Comparison of ENCODE assay signal across 20 mouse cellular contexts in genomic region chr4:86170763-86171162, GRCm38 (mm10).
DNase-seq lines count a peak whose midpoint lies in the region; ATAC-seq and TF ChIP-seq lines count a peak whose summit lies in the region.
"Had no signal": no experiment of that assay in that cellular context is flagged by ENCODE, and none has a peak within 500 bp of the region (broad histone marks: within the 10 kb centered on the region; RNA-seq: fewer than 3 reads in every experiment).

No protein-coding gene starts in this region.

- no peak overlapping the region for H3K4me3 ChIP-seq in gastrocnemius, adult 2 months
- no peak overlapping the region for H3K4me3 ChIP-seq in forebrain, embryonic 14.5 days (ENCODE audit: low read depth, low read length)
- H3K4me3 ChIP-seq in hindbrain, postnatal 0 days (ENCODE audit: low read length), result no peak overlapping the region
- H3K4me3 ChIP-seq in heart, adult 2 months, result no peak overlapping the region
- H3K4me3 ChIP-seq: embryonic facial prominence, embryonic 13.5 days; heart, embryonic 15.5 days had no signal

- TF ChIP-seq POLR2A in heart, adult 2 months (IDR thresholded peaks at IDR 0.05; ENCODE audit: insufficient read depth, low read depth, low read length), result no peak

- no peaks in the 10 kb centered on the region for H3K27me3 ChIP-seq in forebrain, embryonic 14.5 days (replicated peaks; ENCODE audit: control insufficient read depth, insufficient read depth, low read length)
- no peaks in the 10 kb centered on the region for H3K27me3 ChIP-seq in hindbrain, postnatal 0 days (ENCODE audit: insufficient read depth, low read length)
- no peaks in the 10 kb centered on the region for H3K27me3 ChIP-seq in heart, adult 2 months (ENCODE audit: control insufficient read depth, insufficient read depth, low read length)
- H3K27me3 ChIP-seq: embryonic facial prominence, embryonic 13.5 days; heart, embryonic 15.5 days; Patski had no signal

- intact Hi-C loops in gastrocnemius, adult 2 months (cut with DNase I), result no loop called here
- intact Hi-C loops in heart, adult 2 months (cut with DNase I), result no loop called here

- no peak for DNase-seq in gastrocnemius, adult 2 months
- DNase-seq in gastrocnemius, postnatal 10 days, result no peak
- peak; percentile 48 for DNase-seq in Muller cell, postnatal 12 days (ENCODE audit: inconsistent ontology term)
- no peak for DNase-seq in forebrain, embryonic 14.5 days (ENCODE audit: low spot score)
- peak; percentile 17 for DNase-seq in hindbrain, postnatal 0 days (ENCODE audit: low spot score)
- DNase-seq in heart, adult 2 months, result no peak
- DNase-seq in layer of hippocampus, postnatal 36 days, result no peak
- DNase-seq in urinary bladder, adult 2 months (ENCODE audit: low spot score), result no peak
- DNase-seq: adrenal gland, postnatal 14 days; B cell, adult 2 months; cerebellum, adult 18-20 months; heart, adult 18-20 months; kidney, adult 18-20 months; kidney, postnatal 25 days; layer of hippocampus, adult 9-11 months; lung, postnatal 14 days had no signal

- no peaks in the 10 kb centered on the region for H3K79me2 ChIP-seq in heart, adult 2 months (replicated peaks; ENCODE audit: control insufficient read depth, insufficient read depth, low read length)

- TF ChIP-seq CTCF in gastrocnemius, adult 2 months (IDR thresholded peaks at IDR 0.05), result no peak
- TF ChIP-seq CTCF in hindbrain, postnatal 0 days (IDR thresholded peaks at IDR 0.05; ENCODE audit: low read depth), result no peak
- TF ChIP-seq CTCF in heart, adult 2 months (IDR thresholded peaks at IDR 0.05), result no peak

- no peak overlapping the region for H3K9ac ChIP-seq in forebrain, embryonic 14.5 days (ENCODE audit: low read length)
- H3K9ac ChIP-seq in hindbrain, postnatal 0 days (replicated peaks; ENCODE audit: low read length), result no peak overlapping the region
- H3K9ac ChIP-seq in heart, adult 2 months (ENCODE audit: low read depth, low read length), result no peak overlapping the region
- H3K9ac ChIP-seq: embryonic facial prominence, embryonic 13.5 days; heart, embryonic 15.5 days had no signal

- no peaks in the 10 kb centered on the region for H3K4me1 ChIP-seq in forebrain, embryonic 14.5 days (ENCODE audit: control insufficient read depth, insufficient read depth, low read length)
- H3K4me1 ChIP-seq in hindbrain, postnatal 0 days (ENCODE audit: insufficient read depth, low read length), result no peaks in the 10 kb centered on the region
- no peaks in the 10 kb centered on the region for H3K4me1 ChIP-seq in heart, adult 2 months (ENCODE audit: control insufficient read depth, insufficient read depth, low read length)
- H3K4me1 ChIP-seq: embryonic facial prominence, embryonic 13.5 days had no signal

- TF ChIP-seq EP300 in heart, adult 2 months (IDR thresholded peaks at IDR 0.05; ENCODE audit: insufficient read depth, low read depth, low read length), result no peak

- H3K9me3 ChIP-seq in forebrain, embryonic 14.5 days (replicated peaks; ENCODE audit: control insufficient read depth, low read length), result no peaks in the 10 kb centered on the region
- H3K9me3 ChIP-seq in hindbrain, postnatal 0 days (ENCODE audit: low read length), result no peaks in the 10 kb centered on the region
- H3K9me3 ChIP-seq: embryonic facial prominence, embryonic 13.5 days; heart, embryonic 15.5 days had no signal

- H3K4me2 ChIP-seq in forebrain, embryonic 14.5 days (ENCODE audit: low read length), result no peak overlapping the region
- no peak overlapping the region for H3K4me2 ChIP-seq in hindbrain, postnatal 0 days (ENCODE audit: low read depth, low read length)
- H3K4me2 ChIP-seq: embryonic facial prominence, embryonic 13.5 days; heart, embryonic 15.5 days had no signal

- ATAC-seq in forebrain, embryonic 14.5 days, result peak; percentile 52; the same call in 1 of the 2 replicates
- no peak for ATAC-seq in hindbrain, postnatal 0 days
- ATAC-seq: activated CD4-positive, CD25-positive, alpha-beta regulatory T cell, adult 4 months; Patski had no signal

- 31% methylated on average over 10 of the region's 10 CpGs for WGBS in forebrain, embryonic 14.5 days
- 52% methylated on average over 10 of the region's 10 CpGs for WGBS in hindbrain, postnatal 0 days
- WGBS in heart, adult 2 months, result 91% methylated on average over 10 of the region's 10 CpGs

- H3K27ac ChIP-seq in gastrocnemius, adult 2 months, result peak overlapping the region; percentile 20
- no peak overlapping the region for H3K27ac ChIP-seq in forebrain, embryonic 14.5 days (ENCODE audit: low read depth, low read length)
- no peak overlapping the region for H3K27ac ChIP-seq in hindbrain, postnatal 0 days
- H3K27ac ChIP-seq in heart, adult 2 months, result no peak overlapping the region
- H3K27ac ChIP-seq: embryonic facial prominence, embryonic 13.5 days; heart, embryonic 15.5 days had no signal

- H3K36me3 ChIP-seq in forebrain, embryonic 14.5 days (ENCODE audit: control insufficient read depth, insufficient read depth, low read length), result no peaks in the 10 kb centered on the region
- H3K36me3 ChIP-seq in hindbrain, postnatal 0 days (ENCODE audit: insufficient read depth, low read length), result no peaks in the 10 kb centered on the region
- no peaks in the 10 kb centered on the region for H3K36me3 ChIP-seq in heart, adult 2 months (ENCODE audit: control insufficient read depth, insufficient read depth, low read length)
- H3K36me3 ChIP-seq: embryonic facial prominence, embryonic 13.5 days; heart, embryonic 15.5 days had no signal

Comparison
In these comparisons a context has a peak if more than half of its experiments do, and no peak if none do; other contexts are left out.
1. DNase-seq: peak in Muller cell, postnatal 12 days (single experiment) and hindbrain, postnatal 0 days (single experiment); none in gastrocnemius, adult 2 months (single experiment), gastrocnemius, postnatal 10 days (single experiment), forebrain, embryonic 14.5 days (single experiment), heart, adult 2 months (0 of 2), layer of hippocampus, postnatal 36 days (0 of 2) and urinary bladder, adult 2 months (single experiment).